Mouse (Mus musculus): ENCODE results near the gene H2afy.

GRCm38 (mm10) chr13:56144021-56144420 is 7.9 kb upstream of the H2afy start:
- TF ChIP-seq TAL1 (IDR thresholded peaks at IDR 0.05; ENCODE audit: low read length) (no peak), GATA1 (IDR thresholded peaks at IDR 0.05; ENCODE audit: low read length) (no peak)

All from erythroblast, embryonic 14.5 days (primary cell).